Mouse (Mus musculus): ENCODE data around the gene 4921539E11Rik. TPM values are rescaled to one million over a fixed set of nuclear protein-coding genes. Genes with fewer than 3 reads are reported as not detected.

4921539E11Rik gene
- 360 TPM for polyA plus RNA-seq (2014; fragmentation: Illumina TruSeq; extraction: RNeasy Lipid Tissue Mini Kit (QIAGEN cat#74804); ENCODE audit: low read depth, low replicate concordance)

GRCm38 (mm10) chr4:103290763-103291162 lies at the start of gene 4921539E11Rik:
TSS of gene 4921539E11Rik (minus strand) at chr4:103290863.

GRCm38 (mm10) chr4:103313587-103314525 lies 23.2 kb upstream of the 4921539E11Rik start, which contains the start of gene Oma1:
TSS of gene Oma1 (plus strand) at chr4:103313812.

GRCm38 (mm10) chr4:103214925-103215820 lies 75.5 kb downstream of the 4921539E11Rik start, which contains the start of gene Slc35d1:
TSS of gene Slc35d1 (minus strand) at chr4:103215164.

Other genes starting within 250 kb of the 4921539E11Rik start
- gene Mier1, start 176.5 kb downstream of the 4921539E11Rik start, polyA plus RNA-seq (2014; fragmentation: Illumina TruSeq; extraction: RNeasy Lipid Tissue Mini Kit (QIAGEN cat#74804); ENCODE audit: low read depth, low replicate concordance): 126 TPM
- 121 TPM for gene Wdr78, start 176.3 kb downstream of the 4921539E11Rik start, polyA plus RNA-seq (2014; fragmentation: Illumina TruSeq; extraction: RNeasy Lipid Tissue Mini Kit (QIAGEN cat#74804); ENCODE audit: low read depth, low replicate concordance)
- 9.6 TPM for gene Slc35d1, start 75.7 kb downstream of the 4921539E11Rik start, polyA plus RNA-seq (2014; fragmentation: Illumina TruSeq; extraction: RNeasy Lipid Tissue Mini Kit (QIAGEN cat#74804); ENCODE audit: low read depth, low replicate concordance)
- 2.4 TPM for gene Oma1, start 22.9 kb upstream of the 4921539E11Rik start, polyA plus RNA-seq (2014; fragmentation: Illumina TruSeq; extraction: RNeasy Lipid Tissue Mini Kit (QIAGEN cat#74804); ENCODE audit: low read depth, low replicate concordance)

Measured in testis, adult 10 weeks (tissue).